Mouse (Mus musculus) C3H10T1/2 (cell line): Measurements from ENCODE around the gene Fbxo11. TPM values are rescaled to one million over a fixed set of nuclear protein-coding genes. Genes with fewer than 3 reads are reported as not detected.

ENCODE experiments used
- polyA plus RNA-seq, 2 experiments: library from polyadenylated mRNA; unstranded; fragments of >200 nt; fragmentation: generic; extraction: Trizol; gene quantifications; one replicate each; pipeline ENCODE4 v1.2.1; 2012; ENCODE audit warnings: missing spikeins in 2 of 2

The Fbxo11 gene
- 10 to 100 TPM in 1 of 2 experiments, under 1 TPM in 1; 0.77 to 11.0 TPM for polyA plus RNA-seq

GRCm38 (mm10) chr17:88065031-88065800, at the start of gene Fbxo11:
TSS of gene Fbxo11 (minus strand) at chr17:88065291.

GRCm38 (mm10) chr17:87974629-87975228, 90.4 kb downstream of the Fbxo11 start, which contains the start of gene Msh6:
TSS of gene Msh6 (plus strand) at chr17:87975062.

Other genes with a start within 250 kb of the Fbxo11 start
- gene Rpl36-ps4, start 144.3 kb downstream of the Fbxo11 start, polyA plus RNA-seq = not detected
- 10 to 100 TPM in 1 of 2 experiments, 1 to 10 TPM in 1; 4.7 to 11.7 TPM for gene Msh6, start 90.2 kb downstream of the Fbxo11 start, polyA plus RNA-seq